Mouse (Mus musculus): ENCODE measurements around the gene Acyp1.

DNA sequence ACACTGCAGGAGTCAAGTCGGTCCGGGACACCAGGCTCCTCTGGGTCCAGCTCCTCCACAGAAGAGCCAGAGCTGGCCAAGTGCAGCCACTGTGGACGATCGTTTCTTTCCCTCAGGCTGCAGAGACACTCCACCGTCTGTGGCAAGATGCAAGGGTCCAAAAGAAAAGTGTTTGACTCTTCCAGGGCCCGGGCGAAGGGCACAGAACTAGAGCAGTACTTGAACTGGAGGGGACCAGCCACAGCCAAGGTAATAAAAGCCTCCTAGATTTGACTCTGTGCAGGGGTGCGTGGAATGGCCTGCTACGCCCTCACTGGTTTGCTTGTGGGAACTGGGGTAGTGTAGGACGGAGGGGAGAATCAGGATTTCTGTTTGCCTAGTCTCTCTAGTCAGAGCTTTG, 2.4 kb upstream of the Acyp1 start:
- TF ChIP-seq GATA1 (IDR thresholded peaks at IDR 0.05; ENCODE audit: borderline replicate concordance, low read length) (no peak), FLI1 (IDR thresholded peaks at IDR 0.05; ENCODE audit: low read length) (no peak)
